Mouse (Mus musculus) hindbrain, embryonic 14.5 days (tissue): ENCODE measurements at regions not wholly inside any gene's neighbourhood (a gene's known extent, or its start where the extent isn't known, plus 50 kb on each side); places are given as distances from the start of the nearest gene placed in this dataset.
A peak's percentile ranks its signal among the peaks of the same experiment; 100 is the strongest.

Experiments
- ATAC-seq: fragments of 200-750 bp; cut with Nextera tagmentation; 2 replicates; pipeline ENCODE4 v1.8.0; 2017; ENCODE audit warnings: moderate number of reproducible peaks, mild to moderate bottlenecking, moderate TSS enrichment, moderate library complexity; ENCODE audit not compliant: low FRiP score
- DNase-seq: peaks from one replicate; pipeline ENCODE4 v3.0.0-alpha.2; 2015; ENCODE audit warnings: low spot score
- H3K27ac ChIP-seq: fragments of 300-500 bp; sonication (generic); 2 replicates; pipeline ENCODE4 v1.5.1; 2014; ENCODE audit warnings: mild to moderate bottlenecking, moderate library complexity
- H3K27me3 ChIP-seq: fragments of 300-500 bp; sonication (generic); 2 replicates; pipeline ENCODE4 v1.6.1; 2014; ENCODE audit warnings: mild to moderate bottlenecking, low read length, mixed read lengths; ENCODE audit not compliant: control insufficient read depth, insufficient read depth
- H3K36me3 ChIP-seq: fragments of 300-500 bp; sonication (generic); replicated peaks from 2 replicates; pipeline ENCODE4 v1.6.1; 2014; ENCODE audit not compliant: control insufficient read depth, insufficient read depth
- H3K4me1 ChIP-seq: fragments of 300-500 bp; sonication (generic); replicated peaks from 2 replicates; pipeline ENCODE4 v1.6.1; 2014; ENCODE audit warnings: antibody characterized with exemption, low read length, mixed read lengths; ENCODE audit not compliant: control insufficient read depth, insufficient read depth
- H3K4me2 ChIP-seq: fragments of 300-500 bp; sonication (generic); replicated peaks from 2 replicates; pipeline ENCODE4 v1.6.1; 2014; ENCODE audit warnings: mild to moderate bottlenecking, moderate library complexity
- H3K4me3 ChIP-seq: fragments of 300-500 bp; sonication (generic); replicated peaks from 2 replicates; pipeline ENCODE4 v1.5.1; 2014; ENCODE audit warnings: mild to moderate bottlenecking, low read length
- H3K9ac ChIP-seq: fragments of 300-500 bp; sonication (generic); 2 replicates; pipeline ENCODE4 v1.6.1; 2014
- H3K9me3 ChIP-seq: fragments of 300-500 bp; sonication (generic); 2 replicates; pipeline ENCODE4 v1.6.1; 2016; ENCODE audit warnings: low read length; ENCODE audit not compliant: control insufficient read depth
- WGBS: fragments of 180-500 bp; shearing (Covaris S2); extraction: QIAGEN DNeasy Blood & Tissue Kit; methylation state at CpG from one replicate; pipeline ENCODE4 v1.1.7; 2014; 5-methylcytosine and 5-hydroxymethylcytosine counted together

DNA sequence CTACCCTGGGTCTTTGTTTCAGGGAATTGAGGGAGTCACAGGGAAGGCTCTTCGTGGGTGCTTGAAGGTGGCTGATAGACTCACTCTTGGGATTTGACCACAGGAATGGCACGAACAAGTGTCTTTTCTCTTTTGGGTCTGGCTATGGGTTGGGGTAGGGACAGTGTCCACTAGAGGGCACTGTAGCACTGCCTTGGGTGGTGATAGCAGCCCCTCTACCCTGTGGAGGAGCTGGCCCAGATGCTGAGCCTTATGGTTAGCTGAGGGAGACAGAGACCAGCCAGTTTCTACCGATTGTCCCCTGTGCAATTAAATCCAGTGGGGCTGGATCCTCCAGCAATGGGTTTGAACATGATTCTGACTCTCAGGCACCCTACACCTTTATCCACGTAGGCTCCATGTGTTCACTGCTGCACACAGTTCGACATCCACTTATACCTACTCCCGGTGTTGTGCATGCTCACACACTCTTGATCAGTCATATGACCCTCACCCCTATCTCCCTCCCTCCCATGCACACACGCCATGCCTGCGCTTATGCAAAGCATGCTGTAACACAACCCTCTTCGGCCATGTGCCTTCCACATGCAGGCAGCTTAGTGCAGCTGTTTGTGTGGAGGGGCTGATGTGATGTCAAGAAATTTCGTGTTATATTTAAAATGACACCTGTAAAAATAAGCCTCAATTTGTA, 136.6 kb downstream of the Ttc32 start:
- Histone ChIP-seq H3K4me1 (no peaks in the 10 kb centered on the region), H3K4me3 (no peak overlapping the region), H3K4me2 (no peak overlapping the region), H3K9me3 (no peaks in the 10 kb centered on the region), H3K27me3 (no peaks in the 10 kb centered on the region), H3K36me3 (no peaks in the 10 kb centered on the region), H3K9ac (no peak overlapping the region), H3K27ac (no peak overlapping the region)
- ATAC-seq (peak; percentile 86; the same call in 1 of the 2 replicates), DNase-seq (peak; percentile 55)
- 58% methylated on average over 10 of the region's 10 CpGs for WGBS

DNA sequence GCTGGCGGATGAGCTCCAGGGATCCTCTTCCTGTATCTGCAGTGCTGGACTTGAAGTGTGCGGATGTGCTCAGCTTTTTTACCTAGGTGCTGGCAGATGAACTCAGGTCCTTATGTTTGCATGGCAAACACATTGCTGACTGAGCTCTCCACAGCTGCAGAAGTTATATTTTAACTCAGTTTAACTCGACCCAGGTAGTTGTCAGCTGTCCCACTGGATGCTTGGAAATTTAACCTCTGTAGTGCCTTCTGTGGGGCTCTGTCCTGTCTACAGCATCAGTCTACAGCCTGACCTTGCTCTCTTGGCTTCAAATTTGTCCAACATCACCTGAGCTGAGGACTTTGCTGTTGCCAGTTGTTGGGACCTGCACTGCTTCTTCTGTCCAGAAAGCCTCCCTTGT, 139.2 kb downstream of the Ttc32 start:
- ATAC-seq (no peak), DNase-seq (no peak)
- 82% methylated on average over 3 of the region's 3 CpGs for WGBS
- Histone ChIP-seq H3K27ac (no peak overlapping the region), H3K4me1 (no peaks in the 10 kb centered on the region), H3K9ac (no peak overlapping the region), H3K36me3 (no peaks in the 10 kb centered on the region), H3K9me3 (no peaks in the 10 kb centered on the region), H3K4me2 (no peak overlapping the region), H3K27me3 (no peaks in the 10 kb centered on the region), H3K4me3 (no peak overlapping the region)

DNA sequence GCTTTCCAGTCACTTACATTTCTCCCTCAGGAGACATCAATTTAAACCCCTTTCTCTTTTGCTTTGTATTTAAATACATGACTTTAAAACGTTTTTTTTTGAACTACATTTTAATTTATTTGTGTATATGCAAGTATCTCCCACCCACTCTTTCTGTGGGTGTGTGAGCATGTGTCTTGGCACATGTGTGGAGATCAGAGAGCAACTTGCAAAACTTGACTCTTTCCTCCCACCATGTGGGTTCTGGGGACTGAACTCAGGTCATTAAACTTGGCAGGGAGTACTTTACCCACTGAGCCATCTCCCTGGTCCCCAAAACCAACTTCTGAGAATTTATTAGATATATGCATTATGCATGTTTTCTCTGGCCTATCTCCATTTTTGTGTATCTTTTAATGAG, 143.9 kb downstream of the Ttc32 start:
- ATAC-seq (no peak), DNase-seq (no peak)
- no peak overlapping the region for H3K4me2 ChIP-seq
- no peak overlapping the region for H3K27ac ChIP-seq
- H3K4me3 ChIP-seq, result no peak overlapping the region
- no peaks in the 10 kb centered on the region for H3K9me3 ChIP-seq
- no peaks in the 10 kb centered on the region for H3K36me3 ChIP-seq
- no peak overlapping the region for H3K9ac ChIP-seq
- H3K4me1 ChIP-seq, result no peaks in the 10 kb centered on the region
- no peaks in the 10 kb centered on the region for H3K27me3 ChIP-seq
- 19% methylated on average over 1 of the region's 1 CpGs for WGBS

DNA sequence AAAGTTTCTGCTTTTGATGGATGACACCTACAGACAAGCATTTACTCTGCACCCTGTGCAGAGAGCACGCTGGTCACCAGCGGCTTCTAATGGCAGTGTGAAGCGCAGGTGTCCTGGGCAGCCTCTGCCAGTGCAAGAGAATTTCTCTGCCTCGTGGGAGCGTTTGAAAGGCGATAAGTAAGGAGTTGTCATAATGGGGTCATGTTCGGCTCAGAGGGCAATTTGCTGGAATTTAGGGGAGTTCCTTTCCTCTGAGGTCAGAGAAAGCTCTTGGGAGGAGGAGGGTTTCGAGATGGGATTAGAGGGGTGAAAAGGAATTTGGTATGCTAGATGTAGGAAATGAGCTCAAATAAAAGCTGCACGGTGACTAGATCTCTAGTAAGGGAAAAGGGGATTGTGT, 144.5 kb downstream of the Ttc32 start:
- Histone ChIP-seq H3K9ac (no peak overlapping the region), H3K9me3 (no peaks in the 10 kb centered on the region), H3K4me1 (no peaks in the 10 kb centered on the region), H3K4me2 (no peak overlapping the region), H3K27me3 (no peaks in the 10 kb centered on the region), H3K36me3 (no peaks in the 10 kb centered on the region), H3K27ac (no peak overlapping the region), H3K4me3 (no peak overlapping the region)
- DNase-seq, result no peak
- no peak for ATAC-seq
- 68% methylated on average over 9 of the region's 9 CpGs for WGBS

DNA sequence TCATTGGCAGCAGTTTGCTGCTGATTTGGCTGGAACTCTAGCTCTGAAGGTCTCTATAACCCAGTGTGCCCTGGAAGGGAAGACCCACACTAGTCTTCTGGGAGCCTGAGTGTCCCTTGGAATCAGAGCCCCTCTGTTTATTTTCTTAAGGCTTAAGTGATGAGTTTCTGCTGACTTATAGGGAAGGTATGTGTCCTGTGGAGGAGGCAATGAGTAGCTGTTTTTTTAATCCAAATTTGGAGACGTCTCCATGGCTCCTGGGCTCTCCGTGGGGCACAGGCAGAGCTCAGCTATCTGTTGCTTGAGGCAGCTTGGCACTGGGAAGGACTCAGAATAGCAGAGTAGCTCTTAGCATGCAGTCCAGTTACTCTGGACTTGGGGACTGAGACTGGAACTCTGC, 146.4 kb downstream of the Ttc32 start:
- DNase-seq (no peak), ATAC-seq (no peak)
- Histone ChIP-seq H3K9ac (no peak overlapping the region), H3K9me3 (no peaks in the 10 kb centered on the region), H3K4me2 (no peak overlapping the region), H3K4me1 (no peaks in the 10 kb centered on the region), H3K27ac (no peak overlapping the region), H3K27me3 (no peaks in the 10 kb centered on the region), H3K36me3 (no peaks in the 10 kb centered on the region), H3K4me3 (no peak overlapping the region)
- WGBS, result 80% methylated on average over 2 of the region's 2 CpGs

DNA sequence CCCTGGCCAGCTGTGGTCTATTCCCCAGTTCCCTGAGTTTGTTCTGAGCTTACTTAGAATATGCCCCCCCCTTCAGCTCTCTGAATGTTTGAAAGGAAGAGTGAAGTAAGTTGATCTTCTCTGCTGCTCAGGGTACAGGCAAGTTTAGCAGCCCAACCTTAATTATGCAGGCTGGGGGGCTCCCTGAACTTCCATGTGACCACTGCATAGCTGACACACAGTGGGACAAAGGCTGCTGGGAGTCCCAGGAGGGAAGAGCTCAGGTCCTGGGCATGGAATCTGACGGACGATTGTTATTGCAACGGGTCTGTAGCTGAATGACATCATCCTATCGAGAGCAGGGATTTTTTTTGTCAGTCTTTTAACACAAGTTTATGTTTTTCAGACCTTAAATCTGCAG, 148.8 kb downstream of the Ttc32 start:
- H3K27ac ChIP-seq, result no peak overlapping the region
- H3K4me1 ChIP-seq, result no peaks in the 10 kb centered on the region
- no peaks in the 10 kb centered on the region for H3K9me3 ChIP-seq
- ATAC-seq (no peak), DNase-seq (no peak)
- no peak overlapping the region for H3K9ac ChIP-seq
- H3K27me3 ChIP-seq, result no peaks in the 10 kb centered on the region
- H3K4me2 ChIP-seq, result no peak overlapping the region
- H3K4me3 ChIP-seq, result no peak overlapping the region
- no peaks in the 10 kb centered on the region for H3K36me3 ChIP-seq
- WGBS, result 57% methylated on average over 4 of the region's 4 CpGs

DNA sequence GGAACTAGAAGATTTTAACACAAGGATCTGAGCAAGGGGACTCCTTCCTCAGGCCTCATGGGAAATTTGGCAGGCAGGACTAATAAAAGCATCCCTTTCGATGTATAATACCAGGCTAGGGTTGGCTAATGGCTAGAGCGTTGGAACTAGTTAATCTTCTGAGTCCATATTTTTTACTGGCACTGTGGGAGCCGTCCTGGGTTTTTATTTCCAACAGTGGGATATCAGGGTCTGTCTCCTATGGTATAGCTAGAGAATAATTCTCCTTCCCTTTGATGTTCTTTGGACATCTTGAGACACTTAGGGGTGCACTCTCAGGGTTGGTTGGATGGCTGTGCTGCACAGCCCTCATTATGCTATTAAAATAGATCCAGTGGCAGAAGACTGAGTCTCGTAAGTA, 150.9 kb downstream of the Ttc32 start:
- Histone ChIP-seq H3K36me3 (no peaks in the 10 kb centered on the region), H3K27ac (no peak overlapping the region), H3K27me3 (no peaks in the 10 kb centered on the region), H3K9ac (no peak overlapping the region), H3K9me3 (no peaks in the 10 kb centered on the region), H3K4me2 (no peak overlapping the region), H3K4me3 (no peak overlapping the region), H3K4me1 (no peaks in the 10 kb centered on the region)
- 78% methylated on average over 4 of the region's 4 CpGs for WGBS
- DNase-seq (no peak), ATAC-seq (no peak)

DNA sequence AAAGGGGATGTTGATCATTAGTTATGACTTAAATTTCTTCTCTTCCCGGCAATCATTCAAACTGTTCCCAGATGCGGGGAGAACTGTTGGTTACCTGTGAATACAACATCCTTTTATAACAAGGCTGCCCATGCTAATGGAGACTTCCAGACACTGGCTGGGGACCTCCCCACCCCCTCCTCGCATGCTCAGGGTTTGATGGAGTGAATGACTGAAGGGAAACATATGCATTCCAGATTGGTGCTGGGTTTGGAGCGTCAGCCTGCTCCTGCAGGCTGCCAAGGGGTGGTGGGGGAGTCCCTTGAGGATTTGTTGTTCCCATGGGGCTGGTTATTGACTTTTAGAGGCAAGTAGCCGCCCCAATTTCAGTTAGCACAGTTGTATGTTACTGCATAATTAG, 161.9 kb downstream of the Ttc32 start:
- DNase-seq, result no peak
- 78% methylated on average over 5 of the region's 5 CpGs for WGBS

DNA sequence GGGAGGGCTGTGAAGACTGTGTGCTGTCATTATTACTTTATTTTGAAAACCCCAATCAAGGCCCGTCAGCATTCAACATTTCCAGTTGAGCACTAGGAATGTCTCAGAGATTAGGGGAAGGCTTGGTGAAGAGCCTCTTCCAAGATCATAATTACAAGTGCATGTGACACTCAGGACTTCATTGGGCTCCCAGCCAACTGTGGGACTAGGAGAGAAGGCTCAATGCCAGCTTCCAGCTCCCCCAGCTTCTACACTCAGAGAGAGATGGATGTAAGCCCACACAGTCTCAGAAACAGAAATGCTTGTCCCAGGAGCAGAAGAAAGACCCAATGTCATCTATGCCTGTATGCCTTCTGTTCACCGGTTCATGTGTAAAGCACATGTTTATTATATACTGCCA, 169.5 kb downstream of the Ttc32 start:
- Histone ChIP-seq H3K27ac (no peak overlapping the region), H3K4me1 (no peaks in the 10 kb centered on the region), H3K4me2 (no peak overlapping the region), H3K9ac (no peak overlapping the region), H3K27me3 (no peaks in the 10 kb centered on the region), H3K36me3 (no peaks in the 10 kb centered on the region), H3K4me3 (no peak overlapping the region), H3K9me3 (no peaks in the 10 kb centered on the region)
- 95% methylated on average over 2 of the region's 2 CpGs for WGBS
- ATAC-seq (no peak), DNase-seq (no peak)

More for the DNA sequence above, 161.9 kb downstream of the Ttc32 start:
- Histone ChIP-seq H3K9ac (no peak overlapping the region), H3K27ac (no peak overlapping the region), H3K4me1 (no peaks in the 10 kb centered on the region), H3K9me3 (no peaks in the 10 kb centered on the region), H3K4me2 (no peak overlapping the region), H3K4me3 (no peak overlapping the region), H3K27me3 (no peaks in the 10 kb centered on the region), H3K36me3 (no peaks in the 10 kb centered on the region)
- ATAC-seq, result no peak

DNA sequence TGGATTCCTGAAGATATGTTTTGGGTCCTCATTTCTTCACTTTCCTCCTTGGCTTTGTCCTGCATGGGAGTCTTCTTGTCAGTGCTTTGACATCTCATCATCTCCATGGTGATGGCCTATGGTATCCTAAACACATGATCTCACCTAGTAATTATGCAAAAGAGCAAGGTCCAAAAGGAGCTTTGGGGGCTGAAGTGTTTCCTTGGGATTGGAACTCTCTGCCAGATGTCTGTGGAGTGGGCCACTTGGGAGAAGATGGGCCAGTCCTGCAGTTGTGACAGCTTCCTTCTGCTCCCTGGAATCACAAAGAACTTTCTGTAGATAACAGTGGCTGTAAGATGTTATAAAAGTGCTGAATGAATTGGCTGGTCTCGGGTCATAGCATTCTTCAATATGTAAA, 182.4 kb downstream of the Ttc32 start:
- Histone ChIP-seq H3K9me3 (no peaks in the 10 kb centered on the region), H3K4me3 (no peak overlapping the region), H3K4me1 (no peaks in the 10 kb centered on the region), H3K9ac (no peak overlapping the region), H3K36me3 (no peaks in the 10 kb centered on the region), H3K4me2 (no peak overlapping the region), H3K27ac (no peak overlapping the region), H3K27me3 (no peaks in the 10 kb centered on the region)
- no peak for DNase-seq
- WGBS, result 87% methylated on average over 1 of the region's 1 CpGs
- ATAC-seq, result no peak
